Mouse (Mus musculus) myocyte (in vitro differentiated cells): ENCODE data around the gene Luzp1. TPM values are rescaled to one million over a fixed set of nuclear protein-coding genes. Genes with fewer than 3 reads are reported as not detected.

Experiments used
- H3K27me3 ChIP-seq: one replicate; pipeline ENCODE4 v1.6.1; 2011; ENCODE audit not compliant: control insufficient read depth, insufficient read depth, insufficient read length
- H3K36me3 ChIP-seq: one replicate; pipeline ENCODE4 v1.6.1; 2011; ENCODE audit not compliant: control insufficient read depth, insufficient read depth
- H3K4me2 ChIP-seq: one replicate; pipeline ENCODE4 v1.6.1; 2011; ENCODE audit warnings: low read depth, control low read depth
- H3K4me3 ChIP-seq: one replicate; pipeline ENCODE4 v1.5.1; 2011; ENCODE audit warnings: mild to moderate bottlenecking, control low read depth, moderate library complexity
- H3K79me2 ChIP-seq: one replicate; pipeline ENCODE4 v1.6.1; 2011; ENCODE audit not compliant: control insufficient read depth, insufficient read depth
- H3ac ChIP-seq: one replicate; pipeline ENCODE4 v1.6.1; 2011; ENCODE audit not compliant: control insufficient read depth, insufficient read length
- CEBPB ChIP-seq: IDR thresholded peaks from 2 replicates; pipeline ENCODE4 v1.6.1; 2011; ENCODE audit warnings: mild to moderate bottlenecking, moderate library complexity; ENCODE audit not compliant: poor library complexity, insufficient read depth, severe bottlenecking
- E2F4 ChIP-seq: IDR thresholded peaks from one replicate; pipeline ENCODE4 v1.6.1; 2011; ENCODE audit warnings: mild to moderate bottlenecking, control low read depth, moderate library complexity; ENCODE audit not compliant: insufficient read depth
- MAX ChIP-seq: IDR thresholded peaks from one replicate; pipeline ENCODE4 v1.6.1; 2011; ENCODE audit warnings: low read depth, mild to moderate bottlenecking, control low read depth
- MYOD1 ChIP-seq, 3 experiments: IDR thresholded peaks; one replicate each; pipeline ENCODE4 v1.6.1; 2011; ENCODE audit warnings: control low read depth in 2 of 3, low read depth in 2 of 3, mild to moderate bottlenecking in 2 of 3, moderate library complexity in 1 of 3; ENCODE audit not compliant: insufficient read length in 2 of 3, control insufficient read depth in 1 of 3
- MYOG ChIP-seq, 3 experiments: IDR thresholded peaks; one replicate each; pipeline ENCODE4 v1.6.1; 2011; ENCODE audit warnings: control low read depth in 2 of 3, low read depth in 2 of 3, mild to moderate bottlenecking in 2 of 3; ENCODE audit not compliant: insufficient read length in 2 of 3, control insufficient read depth in 1 of 3, insufficient read depth in 1 of 3
- POLR2A ChIP-seq: IDR thresholded peaks from one replicate; pipeline ENCODE4 v1.6.1; 2011; ENCODE audit warnings: low read depth, mild to moderate bottlenecking, control low read depth, moderate library complexity; ENCODE audit not compliant: insufficient read length
- POLR2AphosphoS2 ChIP-seq: IDR thresholded peaks from one replicate; pipeline ENCODE4 v1.6.1; 2011; ENCODE audit warnings: low read depth, control low read depth; ENCODE audit not compliant: insufficient read length
- REST ChIP-seq: IDR thresholded peaks from one replicate; pipeline ENCODE4 v1.6.1; 2011; ENCODE audit warnings: mild to moderate bottlenecking, control low read depth, moderate library complexity; ENCODE audit not compliant: insufficient read depth, insufficient read length
- SRF ChIP-seq: IDR thresholded peaks from one replicate; pipeline ENCODE4 v1.6.1; 2011; ENCODE audit warnings: low read depth; ENCODE audit not compliant: control insufficient read depth, insufficient read length
- TCF12 ChIP-seq: IDR thresholded peaks from one replicate; pipeline ENCODE4 v1.6.1; 2011; ENCODE audit warnings: mild to moderate bottlenecking, control low read depth; ENCODE audit not compliant: poor library complexity, insufficient read depth, severe bottlenecking
- TCF3 ChIP-seq: IDR thresholded peaks from one replicate; pipeline ENCODE4 v1.6.1; 2011; ENCODE audit warnings: low read depth, control low read depth; ENCODE audit not compliant: insufficient read length
- USF1 ChIP-seq: IDR thresholded peaks from one replicate; pipeline ENCODE4 v1.6.1; 2011; ENCODE audit warnings: low read depth, mild to moderate bottlenecking, control low read depth, moderate library complexity
- polyA plus RNA-seq: library from polyadenylated mRNA; unstranded; fragments of >200 nt; fragmentation: generic; extraction: Trizol; gene quantifications from one replicate; pipeline ENCODE4 v1.2.1, GENCODE M21; 2012; ENCODE audit warnings: missing spikeins

The Luzp1 gene
- polyA plus RNA-seq, 1 experiment, result 12.5 TPM

DNA sequence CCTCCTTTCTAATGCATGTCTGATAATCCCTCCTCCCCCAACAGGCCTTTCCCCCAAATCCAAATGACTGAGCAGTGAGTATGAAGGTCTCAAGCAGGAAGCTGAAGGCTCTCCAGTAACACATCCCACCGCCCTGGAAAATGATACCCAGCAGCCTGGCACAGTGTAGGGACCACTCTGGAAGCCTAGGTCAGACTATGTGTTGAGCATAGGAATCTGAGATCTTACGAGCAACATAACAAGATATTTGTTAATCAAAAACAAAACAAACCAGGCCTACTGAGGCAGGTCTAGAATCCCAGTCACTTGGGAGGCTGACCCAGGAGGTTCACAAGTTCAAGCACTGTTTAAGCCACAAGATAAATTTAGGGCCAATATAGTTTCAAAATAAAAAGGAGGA is 131.0 kb downstream of the Luzp1 start:
- Histone ChIP-seq H3K79me2 (peaks cover 62% of the 10 kb centered on the region), H3K4me2 (peak overlapping the region; percentile 68), H3ac (no peak overlapping the region), H3K4me3 (peak overlapping the region; percentile 64), H3K36me3 (no peaks in the 10 kb centered on the region), H3K27me3 (no peaks in the 10 kb centered on the region)
- TF ChIP-seq POLR2A (no peak), TCF12 (no peak), MAX (no peak), E2F4 (no peak), SRF (no peak), USF1 (no peak), REST (no peak), MYOG (IDR thresholded peaks at IDR 0.05; ENCODE audit: control insufficient read depth in 1 of 3, insufficient read depth in 1 of 3, insufficient read length in 2 of 3, low read depth in 2 of 3) (no peak), CEBPB (no peak), TCF3 (no peak), MYOD1 (IDR thresholded peaks at IDR 0.05; ENCODE audit: control insufficient read depth in 1 of 3, insufficient read length in 2 of 3, low read depth in 2 of 3) (no peak), POLR2AphosphoS2 (no peak)

DNA sequence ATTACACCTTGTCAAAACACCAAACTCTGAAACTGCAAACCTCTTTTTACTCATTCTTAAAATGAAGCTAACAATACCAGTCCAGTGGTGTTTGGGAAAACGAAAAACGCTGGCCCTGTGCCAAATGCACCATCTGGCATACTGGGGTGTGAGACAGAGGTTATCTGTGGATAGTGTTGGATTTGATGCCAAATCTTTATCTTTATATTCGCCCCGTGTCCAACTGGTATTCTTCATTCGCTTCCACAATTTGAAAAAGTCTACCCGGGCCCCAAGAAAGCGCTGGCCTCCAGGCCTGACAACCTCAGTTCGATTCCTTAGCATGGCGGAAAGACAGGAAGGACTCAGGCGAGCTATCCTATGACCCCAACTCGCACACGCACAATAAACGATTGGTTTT is 131.9 kb downstream of the Luzp1 start:
- Histone ChIP-seq H3K79me2 (peaks cover 53% of the 10 kb centered on the region), H3ac (peak overlapping the region; percentile 90), H3K27me3 (no peaks in the 10 kb centered on the region), H3K36me3 (no peaks in the 10 kb centered on the region), H3K4me2 (peak overlapping the region; percentile 68), H3K4me3 (peak overlapping the region; percentile 64)
- no peak for TF ChIP-seq MAX
- no peak for TF ChIP-seq USF1
- TF ChIP-seq TCF3, result no peak
- no peak for TF ChIP-seq MYOG (IDR thresholded peaks at IDR 0.05; ENCODE audit: control insufficient read depth in 1 of 3, insufficient read depth in 1 of 3, insufficient read length in 2 of 3, low read depth in 2 of 3)
- TF ChIP-seq POLR2AphosphoS2, result no peak
- no peak for TF ChIP-seq CEBPB
- no peak for TF ChIP-seq TCF12
- no peak for TF ChIP-seq SRF
- TF ChIP-seq E2F4, result no peak
- no peak for TF ChIP-seq POLR2A
- no peak for TF ChIP-seq REST
- TF ChIP-seq MYOD1 (IDR thresholded peaks at IDR 0.05; ENCODE audit: control insufficient read depth in 1 of 3, insufficient read length in 2 of 3, low read depth in 2 of 3), result no peak

DNA sequence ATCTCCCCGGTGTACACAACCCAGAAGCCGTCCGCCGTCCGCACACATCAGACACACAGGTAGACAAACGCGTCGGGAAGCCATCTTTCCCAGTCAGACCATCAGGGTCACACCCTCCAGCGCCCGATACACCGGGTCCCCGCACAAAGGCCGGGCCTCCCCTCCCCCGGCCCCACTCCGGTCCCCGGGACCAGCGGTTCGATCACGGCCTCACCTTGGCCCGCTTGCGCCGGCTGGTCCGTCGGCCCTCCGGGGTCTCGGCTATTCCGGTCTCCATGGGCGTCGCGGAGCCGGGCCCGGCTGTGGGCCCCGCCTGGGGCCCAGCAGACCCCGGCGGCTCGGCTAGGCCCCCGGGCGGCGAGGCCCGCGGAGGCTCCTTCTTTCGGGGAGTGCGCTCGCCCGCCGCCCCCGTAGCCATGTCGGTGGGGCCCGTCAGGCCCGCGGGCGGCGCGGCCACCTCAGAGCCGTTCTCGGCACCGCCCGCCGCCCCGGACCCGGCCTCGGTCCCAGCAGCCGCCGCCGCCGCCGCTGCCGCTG is 132.5 kb downstream of the Luzp1 start:
- Histone ChIP-seq H3K27me3 (no peaks in the 10 kb centered on the region), H3ac (peak overlapping the region; percentile 90), H3K79me2 (peaks cover 47% of the 10 kb centered on the region), H3K4me3 (peak overlapping the region; percentile 64), H3K36me3 (no peaks in the 10 kb centered on the region), H3K4me2 (no peak overlapping the region)
- TF ChIP-seq MYOG (IDR thresholded peaks at IDR 0.05; ENCODE audit: control insufficient read depth in 1 of 3, insufficient read depth in 1 of 3, insufficient read length in 2 of 3, low read depth in 2 of 3) (no peak), USF1 (no peak), POLR2A (no peak)

DNA sequence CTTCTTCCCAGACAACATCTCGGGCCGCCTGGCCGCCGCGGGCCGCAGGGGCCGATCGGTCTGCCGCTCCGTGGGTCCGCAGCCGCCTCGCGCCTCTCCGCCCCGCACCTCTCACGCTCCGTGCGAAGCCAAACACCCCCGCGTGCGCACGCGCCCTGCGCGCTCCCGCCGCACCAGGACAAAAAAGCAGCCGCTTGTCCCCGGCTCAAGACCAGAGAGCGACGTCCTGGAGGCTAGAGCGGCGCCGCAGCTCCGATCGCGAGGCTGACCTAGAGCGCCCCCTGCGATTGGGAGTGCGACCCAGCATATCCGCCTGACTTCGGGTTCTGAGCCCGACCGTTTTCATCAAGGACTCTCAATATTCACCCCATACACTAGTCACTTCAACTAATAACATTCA is 133.0 kb downstream of the Luzp1 start, which contains the start of gene Kdm1a:
Gene Kdm1a (minus strand): TSS at position 156 of the 400 bp plus-strand sequence.
- Histone ChIP-seq H3K36me3 (no peaks in the 10 kb centered on the region), H3K4me2 (peak within 1 kb of the TSS; percentile 68), H3ac (peak within 1 kb of the TSS; percentile 90), H3K79me2 (peaks cover 42% of the 10 kb centered on the region), H3K27me3 (no peaks in the 10 kb centered on the region), H3K4me3 (peak within 1 kb of the TSS; percentile 64)
- TF ChIP-seq MYOG (IDR thresholded peaks at IDR 0.05; ENCODE audit: control insufficient read depth in 1 of 3, insufficient read depth in 1 of 3, insufficient read length in 2 of 3, low read depth in 2 of 3) (peak in 1 of 3 experiments; percentile 54), TCF3 (no peak), SRF (no peak), E2F4 (no peak), POLR2A (peak; percentile 89), POLR2AphosphoS2 (peak; percentile 63), TCF12 (no peak), REST (no peak), MYOD1 (IDR thresholded peaks at IDR 0.05; ENCODE audit: control insufficient read depth in 1 of 3, insufficient read length in 2 of 3, low read depth in 2 of 3) (peak in 1 of 3 experiments; percentile 41)

Other genes starting within 250 kb of the Luzp1 start
- 5.5 TPM for gene Tcea3, start 222.0 kb upstream of the Luzp1 start, polyA plus RNA-seq
- 9.4 TPM for gene Zfp46, start 185.1 kb upstream of the Luzp1 start, polyA plus RNA-seq
- 25.1 TPM for gene Hnrnpr, start 158.8 kb upstream of the Luzp1 start, polyA plus RNA-seq
- gene Htr1d, start 46.2 kb upstream of the Luzp1 start, polyA plus RNA-seq, result 0.11 TPM
- 0.46 TPM for gene 6030445D17Rik, start 7.5 kb upstream of the Luzp1 start, polyA plus RNA-seq
- 52.8 TPM for gene Kdm1a, start 133.0 kb downstream of the Luzp1 start, polyA plus RNA-seq
- not detected for gene Tex46, start 140.7 kb downstream of the Luzp1 start, polyA plus RNA-seq
- not detected for gene Lactbl1, start 152.9 kb downstream of the Luzp1 start, polyA plus RNA-seq